In the genomic region with DNA sequence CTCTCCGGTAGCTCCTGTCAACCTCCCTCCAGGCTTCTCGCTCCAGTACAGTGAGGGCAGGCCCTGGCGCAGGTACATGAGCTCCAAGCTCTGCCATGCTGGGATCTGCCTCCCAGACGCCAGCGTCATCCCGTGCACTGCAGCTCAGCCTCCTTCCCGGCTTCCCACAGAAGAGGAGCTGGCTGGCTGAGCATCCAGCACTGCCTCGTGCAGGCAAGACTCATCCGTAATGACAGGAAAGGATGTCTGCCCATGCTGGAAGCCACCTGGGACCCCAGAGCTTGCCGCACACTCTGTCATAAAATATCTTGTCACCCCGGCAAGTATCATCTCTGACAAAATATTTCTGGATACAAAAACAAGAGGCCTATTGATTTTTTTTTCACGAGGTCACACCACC, we compare ENCODE assay signal across 9 mouse cellular contexts. TPM values are rescaled to one million over a fixed set of nuclear protein-coding genes. Genes with fewer than 3 reads are reported as not detected.
A peak's percentile ranks its signal among the peaks of the same experiment; 100 is the strongest.
DNase-seq lines count a peak whose midpoint lies in the region; ATAC-seq and TF ChIP-seq lines count a peak whose summit lies in the region.
"Had no signal": no experiment of that assay in that cellular context is flagged by ENCODE, and none has a peak within 500 bp of the region (broad histone marks: within the 10 kb centered on the region; RNA-seq: fewer than 3 reads in every experiment).

A gene (plus strand): TSS at position 171 of the 400 bp plus-strand sequence.

- TF ChIP-seq POLR2A in heart, adult 2 months (IDR thresholded peaks at IDR 0.05; ENCODE audit: insufficient read depth, low read depth, low read length), result no peak

- no peak for DNase-seq in heart, adult 2 months
- DNase-seq in heart, postnatal 25 days (ENCODE audit: low spot score), result no peak
- peak; percentile 70 for DNase-seq in MN1 (ENCODE audit: low spot score)
- DNase-seq in forebrain, embryonic 14.5 days (ENCODE audit: low spot score), result peak; percentile 68
- DNase-seq in layer of hippocampus, postnatal 36 days, result peak; percentile 49 to 71
- DNase-seq in midbrain, postnatal 0 days (ENCODE audit: low spot score), result peak; percentile 76
- no peak for DNase-seq in B cell, adult 2 months

- no peaks in the 10 kb centered on the region for H3K9me3 ChIP-seq in forebrain, embryonic 14.5 days (replicated peaks; ENCODE audit: control insufficient read depth, low read length)
- no peaks in the 10 kb centered on the region for H3K9me3 ChIP-seq in midbrain, postnatal 0 days (ENCODE audit: low read length)

- TF ChIP-seq CTCF in heart, adult 2 months (IDR thresholded peaks at IDR 0.05), result no peak
- TF ChIP-seq CTCF in midbrain, postnatal 0 days (IDR thresholded peaks at IDR 0.05), result no peak

- H3K27me3 ChIP-seq in heart, adult 2 months (ENCODE audit: control insufficient read depth, insufficient read depth, low read length), result no peaks in the 10 kb centered on the region
- H3K27me3 ChIP-seq in forebrain, embryonic 14.5 days (replicated peaks; ENCODE audit: control insufficient read depth, insufficient read depth, low read length), result 0 out of 2 replicates have a peak, but pooled peaks cover 7% of the 10 kb centered on the region
- H3K27me3 ChIP-seq in midbrain, postnatal 0 days (ENCODE audit: insufficient read depth, low read length), result no peaks in the 10 kb centered on the region

- no peaks in the 10 kb centered on the region for H3K79me2 ChIP-seq in heart, adult 2 months (replicated peaks; ENCODE audit: control insufficient read depth, insufficient read depth, low read length)

- peak within 1 kb of the TSS; percentile 38 for H3K4me3 ChIP-seq in heart, adult 2 months
- H3K4me3 ChIP-seq in forebrain, embryonic 14.5 days (ENCODE audit: low read depth, low read length), result no peak within 1 kb of the TSS
- no peak within 1 kb of the TSS for H3K4me3 ChIP-seq in midbrain, postnatal 0 days (ENCODE audit: low read depth, low read length)

- peak; percentile 19; the same call in 1 of the 2 replicates for ATAC-seq in forebrain, embryonic 14.5 days
- 0 out of 2 replicates have a peak, but pooled peaks have one; percentile 35 for ATAC-seq in midbrain, postnatal 0 days (ENCODE audit: low FRiP score)
- ATAC-seq in activated CD4-positive, CD25-positive, alpha-beta regulatory T cell, adult 4 months, result no peak

- WGBS in heart, adult 2 months, result 57% methylated on average over 12 of the region's 12 CpGs
- WGBS in forebrain, embryonic 14.5 days, result 27% methylated on average over 12 of the region's 12 CpGs
- WGBS in midbrain, postnatal 0 days, result 14% methylated on average over 12 of the region's 12 CpGs

- no peaks in the 10 kb centered on the region for H3K36me3 ChIP-seq in heart, adult 2 months (ENCODE audit: control insufficient read depth, insufficient read depth, low read length)
- no peaks in the 10 kb centered on the region for H3K36me3 ChIP-seq in forebrain, embryonic 14.5 days (ENCODE audit: control insufficient read depth, insufficient read depth, low read length)
- no peaks in the 10 kb centered on the region for H3K36me3 ChIP-seq in midbrain, postnatal 0 days (ENCODE audit: insufficient read depth, low read length)

- H3K27ac ChIP-seq in heart, adult 2 months, result peak within 1 kb of the TSS; percentile 65
- H3K27ac ChIP-seq in forebrain, embryonic 14.5 days (ENCODE audit: low read depth, low read length), result peak within 1 kb of the TSS; percentile 94
- H3K27ac ChIP-seq in midbrain, postnatal 0 days (ENCODE audit: low read depth, low read length), result peak within 1 kb of the TSS; percentile 78

- H3K9ac ChIP-seq in heart, adult 2 months (ENCODE audit: low read depth, low read length), result peak within 1 kb of the TSS; percentile 63
- peak within 1 kb of the TSS; percentile 43; the same call in 1 of the 2 replicates for H3K9ac ChIP-seq in forebrain, embryonic 14.5 days (ENCODE audit: low read length)
- no peak within 1 kb of the TSS for H3K9ac ChIP-seq in midbrain, postnatal 0 days (replicated peaks; ENCODE audit: low read length, poor library complexity, severe bottlenecking)

- no peak for TF ChIP-seq EP300 in heart, adult 2 months (IDR thresholded peaks at IDR 0.05; ENCODE audit: insufficient read depth, low read depth, low read length)

- intact Hi-C loops in heart, adult 2 months (cut with DNase I), result no loop called here
- intact Hi-C loops in heart, postnatal 25 days (cut with DNase I), result no loop called here

- H3K4me1 ChIP-seq in heart, adult 2 months (ENCODE audit: control insufficient read depth, insufficient read depth, low read length), result peaks cover 6% of the 10 kb centered on the region
- H3K4me1 ChIP-seq in forebrain, embryonic 14.5 days (ENCODE audit: control insufficient read depth, insufficient read depth, low read length), result peaks cover 37% of the 10 kb centered on the region
- peaks cover 7% of the 10 kb centered on the region; the same call in 1 of the 2 replicates for H3K4me1 ChIP-seq in midbrain, postnatal 0 days (ENCODE audit: insufficient read depth, low read length)

- H3K4me2 ChIP-seq in forebrain, embryonic 14.5 days (ENCODE audit: low read length), result peak within 1 kb of the TSS; percentile 14; the same call in 1 of the 2 replicates
- peak within 1 kb of the TSS; percentile 40; the same call in 1 of the 2 replicates for H3K4me2 ChIP-seq in midbrain, postnatal 0 days (ENCODE audit: low read depth, low read length, poor library complexity, severe bottlenecking)

RNA-seq across cellular contexts. Expression of the gene that starts here (rescaled TPM):
- total RNA-seq in heart, adult 2 months (2021), result not detected
- polyA plus RNA-seq in heart, adult 2 months (2012; rRNA removed), result 0.10 and 0.15 TPM in 2 replicates
- not detected for total RNA-seq in heart, postnatal 25 days (2021)
- polyA plus RNA-seq in forebrain, embryonic 14.5 days (2014; fragmentation: Nextera tagmentation; extraction: Ambion mirVana), result 0.09 and 0.11 TPM in 2 replicates
- total RNA-seq in layer of hippocampus, postnatal 36 days (2021), result under 1 TPM in 1 of 2 experiments, not detected in 1; 0.15 TPM
- total RNA-seq in midbrain, postnatal 0 days (2014; rRNA removed), result 0.38 TPM in 1 of 2 replicates, not detected in the other
- 0.07 TPM in 1 of 2 replicates, not detected in the other for polyA plus RNA-seq in midbrain, postnatal 0 days (2015; fragmentation: Nextera tagmentation; extraction: Ambion mirVana)
- under 1 TPM in 1 of 2 experiments, not detected in 1; 0.19 TPM for polyA plus RNA-seq in activated CD4-positive, CD25-positive, alpha-beta regulatory T cell, adult 4 months (2017; shearing (Covaris generic))
- polyA plus RNA-seq: gonadal fat pad, adult 2 months had no signal

Comparison
In these comparisons a context has a peak if more than half of its experiments do, and no peak if none do; other contexts are left out.
1. Peak in DNase-seq, ATAC-seq, H3K27ac ChIP-seq, H3K9ac ChIP-seq and H3K4me2 ChIP-seq in forebrain, embryonic 14.5 days; RNA of the gene not detected or under 1 TPM.
2. Peak in DNase-seq in layer of hippocampus, postnatal 36 days; RNA of the gene not detected or under 1 TPM.
3. Peak in DNase-seq, ATAC-seq, H3K27ac ChIP-seq and H3K4me2 ChIP-seq in midbrain, postnatal 0 days; RNA of the gene not detected or under 1 TPM.